Mouse (Mus musculus) small intestine, adult 2 months (tissue): ENCODE measurements around the gene Tas2r143. TPM values are rescaled to one million over a fixed set of nuclear protein-coding genes. Genes with fewer than 3 reads are reported as not detected.
A peak's percentile ranks its signal among the peaks of the same experiment; 100 is the strongest.

Source experiments
- H3K27ac ChIP-seq: fragments of 200-500 bp; 2 replicates; pipeline ENCODE4 v1.5.1; 2012; ENCODE audit warnings: low read depth, low read length, control low read depth, inconsistent platforms; ENCODE audit not compliant: insufficient read depth
- H3K27me3 ChIP-seq: fragments of 200-500 bp; 2 replicates; pipeline ENCODE4 v1.6.1; 2012; ENCODE audit warnings: mild to moderate bottlenecking, moderate library complexity, low read length, inconsistent platforms; ENCODE audit not compliant: control insufficient read depth, insufficient read depth
- H3K36me3 ChIP-seq: fragments of 200-500 bp; 2 replicates; pipeline ENCODE4 v1.6.1; 2012; ENCODE audit warnings: mild to moderate bottlenecking, low read length, control low read depth, inconsistent platforms; ENCODE audit not compliant: control insufficient read depth, insufficient read depth
- H3K4me1 ChIP-seq: fragments of 200-500 bp; 2 replicates; pipeline ENCODE4 v1.6.1; 2012; ENCODE audit warnings: low read length, inconsistent platforms, mixed read lengths; ENCODE audit not compliant: control insufficient read depth, insufficient read depth, insufficient read length
- H3K4me3 ChIP-seq: fragments of 200-500 bp; 2 replicates; pipeline ENCODE4 v1.5.1; 2012; ENCODE audit warnings: low read depth, mild to moderate bottlenecking, control low read depth, inconsistent platforms, low read length, moderate library complexity
- CTCF ChIP-seq: fragments of 200-500 bp; IDR thresholded peaks from 2 replicates; pipeline ENCODE4 v1.5.1; 2012; ENCODE audit warnings: low read depth, mild to moderate bottlenecking, control low read depth, inconsistent platforms, low read length, moderate library complexity, mixed read lengths; ENCODE audit not compliant: insufficient replicate concordance, insufficient read length; ENCODE audit errors: extremely low read depth
- POLR2A ChIP-seq: fragments of 200-500 bp; IDR thresholded peaks from 2 replicates; pipeline ENCODE4 v1.6.1; 2012; ENCODE audit warnings: low read depth, mild to moderate bottlenecking, control low read depth, inconsistent platforms, low read length, moderate library complexity
- WGBS: fragments of 180-500 bp; shearing (Covaris S2); methylation state at CpG from one replicate; pipeline ENCODE4 v1.1.7; 2018; 5-methylcytosine and 5-hydroxymethylcytosine counted together
- polyA plus RNA-seq: library from polyadenylated mRNA; depleted of rRNA; stranded (reverse); fragments of >200 nt; gene quantifications from 2 replicates; pipeline ENCODE4 v1.2.3, GENCODE M21; 2012

Tas2r143 gene
- polyA plus RNA-seq, 1 experiment, result not detected

DNA sequence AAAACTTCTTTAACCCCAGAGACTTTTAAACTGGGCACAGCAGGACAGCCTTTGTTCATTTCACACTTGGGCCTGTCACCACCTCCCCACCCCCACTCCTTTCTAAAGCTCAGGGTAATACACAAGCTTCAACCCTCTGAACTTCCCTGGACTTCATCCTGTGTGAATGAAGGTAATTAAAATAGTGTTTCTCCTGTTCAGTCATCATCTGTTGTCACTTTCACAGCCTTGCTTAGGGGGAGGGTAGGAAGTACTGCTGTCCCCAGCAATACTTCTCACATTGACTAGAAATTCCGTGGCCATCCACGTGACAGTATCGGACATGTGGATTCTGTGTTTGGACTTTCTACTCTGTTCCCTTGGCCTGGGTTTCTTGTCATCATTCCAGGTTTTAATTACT is 30.2 kb upstream of the Tas2r143 start:
- no peak overlapping the region for H3K4me3 ChIP-seq
- H3K36me3 ChIP-seq, result peaks cover 19% of the 10 kb centered on the region
- 15% methylated on average over 3 of the region's 3 CpGs for WGBS
- peak overlapping the region; percentile 65 for H3K27ac ChIP-seq
- peaks cover 16% of the 10 kb centered on the region for H3K4me1 ChIP-seq
- TF ChIP-seq CTCF (no peak), POLR2A (no peak)
- H3K27me3 ChIP-seq, result no peaks in the 10 kb centered on the region

DNA sequence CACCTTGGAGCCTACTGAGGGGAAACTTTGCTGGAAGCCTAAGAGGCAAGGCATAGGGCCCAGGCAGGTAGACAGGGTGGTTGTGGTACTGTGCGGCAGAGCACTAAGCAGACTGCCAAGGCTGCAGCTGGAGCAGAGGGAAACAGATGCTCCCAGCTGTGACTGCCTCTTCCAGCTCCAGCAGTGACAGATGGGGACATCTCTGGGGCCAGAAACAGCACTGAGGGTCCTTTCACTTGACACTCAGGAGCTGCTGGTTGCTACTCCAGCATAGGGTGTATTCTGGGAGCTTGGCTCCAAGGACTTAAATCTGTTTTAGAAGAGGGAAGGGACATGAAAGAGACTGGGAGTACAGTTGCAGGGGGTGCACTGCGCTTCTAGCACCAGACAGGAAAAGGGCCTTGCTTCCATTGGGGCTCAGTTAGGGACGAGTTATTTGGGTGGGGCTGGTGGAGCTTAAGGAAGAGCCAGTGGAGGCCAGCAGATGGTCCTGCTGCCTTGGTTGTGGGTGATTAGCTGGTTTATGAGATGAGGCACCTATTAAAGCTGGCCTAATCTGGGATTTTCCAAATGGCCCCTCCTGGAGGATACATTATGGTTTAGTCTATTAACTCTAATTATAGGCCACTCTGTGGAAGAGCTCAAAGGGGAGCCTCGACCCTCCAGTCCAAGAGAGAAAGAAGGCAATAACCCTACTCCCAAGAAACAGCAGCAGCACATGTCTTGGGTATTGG is 29.2 kb upstream of the Tas2r143 start:
- TF ChIP-seq POLR2A (no peak; the same call in 1 of the 2 replicates), CTCF (no peak)
- Histone ChIP-seq H3K27me3 (no peaks in the 10 kb centered on the region), H3K4me3 (peak overlapping the region; percentile 32), H3K27ac (peak overlapping the region; percentile 96), H3K4me1 (peaks cover 16% of the 10 kb centered on the region), H3K36me3 (peaks cover 12% of the 10 kb centered on the region)
- 49% methylated on average over 4 of the region's 4 CpGs for WGBS

DNA sequence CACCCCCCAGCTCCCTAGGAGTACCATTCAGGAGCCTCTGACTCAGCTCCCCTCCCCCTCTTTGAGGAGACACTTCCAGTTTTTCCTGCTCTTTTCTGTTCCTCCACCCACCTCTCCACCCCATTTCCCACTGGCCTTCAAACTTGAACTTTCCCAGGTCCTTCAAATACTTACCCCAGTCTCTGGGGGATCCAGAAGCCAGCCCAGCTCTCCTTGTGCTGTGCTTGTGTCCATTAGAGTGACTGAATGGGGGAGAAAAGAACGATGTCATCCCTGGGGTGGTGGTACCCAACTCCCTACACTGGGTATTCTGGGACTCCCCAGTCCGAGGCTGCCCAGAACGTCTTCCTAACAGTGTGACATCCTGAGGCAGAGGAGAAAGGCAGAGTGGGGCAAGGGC is 28.0 kb upstream of the Tas2r143 start:
- Histone ChIP-seq H3K4me3 (peak overlapping the region; percentile 96), H3K36me3 (peaks cover 8% of the 10 kb centered on the region), H3K27me3 (no peaks in the 10 kb centered on the region), H3K4me1 (peaks cover 16% of the 10 kb centered on the region), H3K27ac (peak overlapping the region; percentile 96)
- TF ChIP-seq CTCF (no peak), POLR2A (no peak)
- WGBS, result 52% methylated on average over 3 of the region's 3 CpGs

DNA sequence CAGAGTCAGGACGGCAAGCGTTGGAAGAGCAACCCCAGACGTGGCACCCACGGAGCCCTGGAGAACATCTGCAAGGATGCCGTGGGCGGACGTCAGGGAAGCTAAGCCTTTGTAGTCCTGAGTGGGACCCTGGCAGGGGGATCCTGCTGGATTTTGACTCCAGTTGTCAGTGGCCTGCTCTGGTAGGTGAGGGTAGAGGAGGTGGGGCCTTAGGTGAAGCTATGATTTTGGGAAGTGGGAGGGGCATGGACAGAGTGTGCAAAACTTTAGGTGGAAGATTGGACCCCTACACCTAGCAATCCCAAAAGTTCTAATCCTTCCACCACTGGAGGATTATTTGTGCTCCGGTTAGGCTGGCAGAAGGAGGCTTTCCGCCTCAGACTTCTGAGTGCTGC is 27.6 kb upstream of the Tas2r143 start:
- 55% methylated on average over 9 of the region's 9 CpGs for WGBS
- peak overlapping the region; percentile 96 for H3K27ac ChIP-seq

DNA sequence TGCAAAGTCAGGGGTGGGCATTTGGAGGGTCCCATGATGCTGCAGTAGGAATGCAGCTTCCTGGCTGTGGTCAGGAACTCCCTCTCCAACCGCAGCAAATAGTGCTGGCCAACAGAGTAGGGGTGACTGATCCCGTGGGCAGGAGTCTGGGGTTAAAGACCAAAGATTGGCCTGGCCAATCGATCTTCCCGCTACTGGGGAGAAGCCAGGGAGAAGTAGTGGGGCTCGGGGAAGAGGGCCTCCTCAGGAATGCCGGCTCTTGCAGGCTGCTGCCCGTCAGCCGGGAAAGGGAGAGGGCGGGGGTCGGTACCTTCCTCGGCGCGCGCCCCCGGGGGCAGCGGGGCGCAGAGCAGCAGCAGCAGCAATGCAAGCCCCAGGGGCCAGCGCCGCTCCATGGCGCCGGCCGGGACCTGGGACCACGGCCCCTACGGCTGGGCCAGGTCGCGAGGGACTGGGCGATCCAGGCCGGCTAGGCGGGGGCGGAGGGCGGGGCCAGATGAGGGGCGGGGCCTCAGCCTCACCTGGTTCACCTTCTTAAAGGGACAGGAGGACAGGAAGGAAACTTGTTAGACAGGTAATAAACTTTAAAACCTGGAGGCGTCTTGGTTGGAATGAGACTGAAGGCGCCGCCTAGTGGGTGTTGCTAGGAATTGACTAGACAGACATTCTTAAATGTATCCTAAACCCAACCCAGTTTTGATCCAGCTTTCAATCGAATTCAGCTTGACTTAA is 27.1 kb upstream of the Tas2r143 start, which contains the start of gene Epha1:
Gene Epha1, minus strand, starts transcription at position 453 of the 732 bp plus-strand sequence.
- peak within 1 kb of the TSS; percentile 96 for H3K4me3 ChIP-seq
- no peaks in the 10 kb centered on the region for H3K27me3 ChIP-seq
- peak; percentile 89 for TF ChIP-seq POLR2A
- peak; percentile 26; the same call in 1 of the 2 replicates for TF ChIP-seq CTCF
- H3K27ac ChIP-seq, result peak within 1 kb of the TSS; percentile 96
- H3K36me3 ChIP-seq, result no peaks in the 10 kb centered on the region
- 1% methylated on average over 36 of the region's 36 CpGs for WGBS
- peaks cover 12% of the 10 kb centered on the region for H3K4me1 ChIP-seq

More for the DNA sequence above, 27.6 kb upstream of the Tas2r143 start:
- Histone ChIP-seq H3K36me3 (peaks cover 4% of the 10 kb centered on the region), H3K4me3 (peak overlapping the region; percentile 96), H3K4me1 (peaks cover 16% of the 10 kb centered on the region), H3K27me3 (no peaks in the 10 kb centered on the region)
- TF ChIP-seq POLR2A (no peak), CTCF (no peak)

DNA sequence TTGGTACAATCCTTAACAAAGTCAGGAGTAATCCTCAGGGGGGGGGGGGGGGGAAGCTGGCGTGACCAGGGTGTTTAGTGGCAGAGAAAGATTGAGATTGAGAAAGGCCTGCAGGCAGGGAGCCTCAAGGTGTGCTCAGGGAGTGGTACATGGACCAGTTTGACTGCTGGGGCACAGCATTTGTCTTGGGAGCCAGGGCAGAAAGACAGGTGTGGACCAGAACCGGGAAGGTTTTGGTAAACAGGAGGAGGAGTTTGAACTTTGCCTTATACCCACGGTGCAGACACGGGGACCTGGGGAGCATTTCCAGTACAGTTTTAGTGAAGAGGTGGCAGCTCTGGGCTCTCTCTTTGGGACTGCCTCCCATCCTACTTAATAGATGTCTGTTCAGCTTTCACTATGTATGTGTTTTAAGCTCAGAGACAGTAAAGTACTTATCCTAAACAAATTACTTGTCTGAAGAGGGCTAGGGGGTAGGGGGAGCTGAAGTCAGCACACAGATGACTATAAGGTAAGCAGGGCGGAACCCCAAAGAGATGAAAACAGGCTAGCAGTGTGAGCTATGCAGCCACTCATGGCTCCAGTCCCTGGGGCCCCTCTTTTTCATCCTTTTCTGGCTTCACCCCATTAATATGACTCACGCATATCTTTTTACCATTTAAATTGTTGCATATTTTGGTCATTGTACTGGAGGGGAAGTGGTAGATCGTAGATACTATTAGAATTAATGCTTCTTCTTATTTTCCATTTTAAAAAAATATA is 26.2 kb upstream of the Tas2r143 start:
- WGBS, result 39% methylated on average over 7 of the region's 7 CpGs
- TF ChIP-seq CTCF (no peak), POLR2A (no peak)
- no peak overlapping the region for H3K4me3 ChIP-seq
- no peak overlapping the region for H3K27ac ChIP-seq
- peaks cover 12% of the 10 kb centered on the region for H3K4me1 ChIP-seq
- H3K36me3 ChIP-seq, result no peaks in the 10 kb centered on the region
- no peaks in the 10 kb centered on the region for H3K27me3 ChIP-seq

DNA sequence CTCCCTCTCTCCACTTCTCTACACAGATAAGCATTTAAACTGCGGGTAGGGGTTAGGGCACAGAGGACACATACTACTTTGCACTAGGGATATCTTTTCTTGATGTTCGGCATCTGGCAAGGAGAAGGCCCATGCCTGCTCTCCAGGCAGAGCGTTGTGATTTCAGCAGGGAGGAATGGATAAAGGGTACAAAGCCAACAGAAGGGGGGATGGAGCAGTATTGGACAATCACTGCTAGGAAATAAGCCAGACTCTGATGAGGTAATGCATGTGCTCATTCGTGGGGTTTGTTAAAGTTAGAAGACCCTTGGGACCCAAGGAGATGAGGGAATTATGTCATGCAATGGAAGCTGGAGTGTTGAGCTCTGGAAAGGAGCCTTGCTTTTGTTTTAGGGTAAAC is 25.3 kb upstream of the Tas2r143 start:
- H3K27me3 ChIP-seq, result no peaks in the 10 kb centered on the region
- 85% methylated on average over 4 of the region's 4 CpGs for WGBS

More for the DNA sequence above, 25.3 kb upstream of the Tas2r143 start:
- H3K27ac ChIP-seq, result no peak overlapping the region
- H3K4me3 ChIP-seq, result no peak overlapping the region
- TF ChIP-seq CTCF (no peak), POLR2A (no peak)
- H3K4me1 ChIP-seq, result peaks cover 12% of the 10 kb centered on the region
- no peaks in the 10 kb centered on the region for H3K36me3 ChIP-seq
